Mouse (Mus musculus) monocyte, adult 59 days (primary cell): Measurements from ENCODE around the gene Abcb1a. TPM values are rescaled to one million over a fixed set of nuclear protein-coding genes. Genes with fewer than 3 reads are reported as not detected.

Source experiments
- total RNA-seq, 2 experiments: library from RNA; stranded (reverse); gene quantifications; one replicate each; pipeline ENCODE4 v1.2.4; 2023

Gene Abcb1a
- 1 to 10 TPM; 1.4 to 3.7 TPM for total RNA-seq

GRCm38 (mm10) chr5:8659911-8660737 is at the start of gene Abcb1a:
Gene Abcb1a, plus strand, starts transcription at chr5:8660077.

DNA sequence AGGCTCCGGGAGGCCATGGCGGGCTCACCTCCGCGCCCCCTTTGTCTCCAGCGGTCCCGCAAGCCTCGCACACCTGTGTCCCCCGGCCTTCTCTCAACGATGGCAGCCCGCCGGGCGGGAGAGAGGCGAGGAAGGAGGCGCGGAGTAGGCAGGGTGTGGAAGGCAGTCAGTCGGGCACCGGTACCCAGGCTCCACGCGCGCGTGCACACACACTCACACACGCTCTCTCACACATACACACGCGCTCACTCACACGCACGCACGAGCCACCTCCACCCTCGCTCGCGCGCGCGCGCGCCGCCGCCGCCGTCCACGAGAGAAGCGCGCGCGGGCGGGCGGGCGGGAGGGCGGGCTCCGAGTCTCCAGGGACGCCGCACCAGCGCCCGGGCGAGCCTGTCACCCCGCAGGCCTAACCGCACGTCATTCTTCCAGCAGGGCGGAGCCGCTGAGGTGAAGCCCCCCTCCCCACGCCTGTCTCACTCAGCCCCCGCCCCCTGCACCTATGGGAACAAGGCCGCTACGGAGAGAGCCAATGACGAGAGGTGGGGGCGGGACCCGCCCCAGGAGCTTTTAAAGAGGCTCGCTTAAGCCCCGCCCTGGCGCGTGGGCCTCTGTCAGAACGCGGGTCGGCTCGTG is 37.2 kb upstream of the Abcb1a start, which contains the start of gene Rundc3b:
Gene Rundc3b, minus strand, starts transcription at position 357 of the 636 bp plus-strand sequence.

Other genes starting within 250 kb of the Abcb1a start
- 10 to 100 TPM; 25.2 to 26.2 TPM for gene Dbf4, start 237.4 kb upstream of the Abcb1a start, total RNA-seq
- gene Slc25a40, start 237.2 kb upstream of the Abcb1a start, total RNA-seq, result 1 to 10 TPM; 7.4 to 7.9 TPM
- under 1 TPM; 0.36 to 0.66 TPM for gene Rundc3b, start 37.1 kb upstream of the Abcb1a start, total RNA-seq
- 10 to 100 TPM; 11.1 to 12.1 TPM for gene Abcb1b, start 138.1 kb downstream of the Abcb1a start, total RNA-seq
- 1 to 10 TPM; 8.5 to 8.7 TPM for gene Abcb4, start 233.6 kb downstream of the Abcb1a start, total RNA-seq